Mouse (Mus musculus): ENCODE results near the gene Hrc. TPM values are rescaled to one million over a fixed set of nuclear protein-coding genes. Genes with fewer than 3 reads are reported as not detected.

Hrc gene
- polyA plus RNA-seq, 1 experiment, result 0.35 TPM

DNA sequence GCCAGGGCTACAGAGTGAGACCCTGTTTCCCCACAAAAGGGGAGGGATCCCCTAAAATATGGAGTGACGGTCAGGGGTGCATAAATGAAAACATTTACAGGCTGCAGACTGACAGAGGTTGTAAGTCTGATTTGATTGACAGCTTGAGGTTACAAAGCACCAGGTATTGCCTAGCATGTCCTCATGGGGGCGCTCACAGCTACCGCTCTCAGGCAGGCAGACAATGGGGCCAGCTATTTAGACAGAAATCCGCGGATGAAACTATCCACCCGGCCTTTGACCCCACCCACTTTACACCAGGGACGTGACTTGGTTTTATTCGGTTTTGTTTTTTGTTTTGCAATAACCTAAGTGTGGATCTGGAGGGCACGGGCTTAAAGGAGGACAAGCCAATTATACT, 25.6 kb upstream of the Hrc start:
- TF ChIP-seq CTCF (IDR thresholded peaks at IDR 0.05; ENCODE audit: extremely low read depth, insufficient read depth, low read length) (peak; percentile 64), POLR2A (IDR thresholded peaks at IDR 0.05; ENCODE audit: extremely low read depth, insufficient read depth, low read length) (no peak)

GRCm38 (mm10) chr7:45312023-45312422, 23.1 kb upstream of the Hrc start:
- H3K4me3 ChIP-seq (ENCODE audit: insufficient read depth, low read length), result no peak overlapping the region
- H3K27ac ChIP-seq (ENCODE audit: insufficient read depth, low read length), result no peak overlapping the region
- no peak for TF ChIP-seq POLR2A (IDR thresholded peaks at IDR 0.05; ENCODE audit: extremely low read depth, insufficient read depth, low read length)
- no peak for TF ChIP-seq CTCF (IDR thresholded peaks at IDR 0.05; ENCODE audit: extremely low read depth, insufficient read depth, low read length)
- peaks cover 3% of the 10 kb centered on the region; the same call in 1 of the 2 replicates for H3K4me1 ChIP-seq (ENCODE audit: control insufficient read depth, insufficient read depth, low read length)

More for the DNA sequence above, 25.6 kb upstream of the Hrc start:
- H3K4me3 ChIP-seq (ENCODE audit: insufficient read depth, low read length), result no peak overlapping the region
- no peaks in the 10 kb centered on the region for H3K4me1 ChIP-seq (ENCODE audit: control insufficient read depth, insufficient read depth, low read length)
- no peak overlapping the region for H3K27ac ChIP-seq (ENCODE audit: insufficient read depth, low read length)

DNA sequence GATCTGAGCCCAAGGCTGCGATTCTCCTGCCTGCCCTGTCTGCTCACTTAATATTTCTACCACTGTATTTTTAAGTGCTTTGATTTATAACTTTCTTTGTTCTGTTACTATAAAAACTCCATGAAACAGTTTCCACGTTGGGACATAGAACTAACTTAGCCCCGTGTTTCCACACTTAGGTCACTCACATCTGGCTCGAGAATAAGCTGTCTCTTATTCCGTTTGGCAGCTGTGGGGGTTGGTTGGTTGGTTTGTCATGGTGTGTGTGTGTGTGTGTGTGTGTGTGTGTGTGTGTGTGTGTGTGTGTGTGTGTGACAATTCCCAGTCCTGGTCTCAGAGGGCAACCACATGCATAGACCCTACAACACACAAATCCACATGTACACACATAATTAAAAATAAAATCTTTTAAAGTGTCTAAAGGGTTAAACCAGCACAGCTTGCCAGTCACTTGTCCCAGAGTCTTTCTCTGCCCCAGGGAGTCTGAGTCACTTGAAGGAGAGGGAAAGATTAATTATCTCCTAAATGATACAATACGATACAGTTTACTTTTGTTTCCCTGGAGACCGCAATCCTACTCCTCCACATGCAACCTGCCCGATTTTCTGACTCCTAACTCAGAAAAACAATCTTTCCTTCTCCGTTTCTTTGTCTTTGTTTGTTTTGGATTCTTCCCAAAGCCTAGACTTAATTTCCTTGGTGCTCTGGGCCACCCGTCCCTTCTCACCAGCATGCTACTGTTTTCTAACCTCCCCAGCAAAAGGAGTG, 22.2 kb upstream of the Hrc start:
- Histone ChIP-seq H3K4me1 (ENCODE audit: control insufficient read depth, insufficient read depth, low read length) (peaks cover 3% of the 10 kb centered on the region; the same call in 1 of the 2 replicates), H3K4me3 (ENCODE audit: insufficient read depth, low read length) (no peak overlapping the region), H3K27ac (ENCODE audit: insufficient read depth, low read length) (no peak overlapping the region)
- TF ChIP-seq POLR2A (IDR thresholded peaks at IDR 0.05; ENCODE audit: extremely low read depth, insufficient read depth, low read length) (no peak), CTCF (IDR thresholded peaks at IDR 0.05; ENCODE audit: extremely low read depth, insufficient read depth, low read length) (no peak)

DNA sequence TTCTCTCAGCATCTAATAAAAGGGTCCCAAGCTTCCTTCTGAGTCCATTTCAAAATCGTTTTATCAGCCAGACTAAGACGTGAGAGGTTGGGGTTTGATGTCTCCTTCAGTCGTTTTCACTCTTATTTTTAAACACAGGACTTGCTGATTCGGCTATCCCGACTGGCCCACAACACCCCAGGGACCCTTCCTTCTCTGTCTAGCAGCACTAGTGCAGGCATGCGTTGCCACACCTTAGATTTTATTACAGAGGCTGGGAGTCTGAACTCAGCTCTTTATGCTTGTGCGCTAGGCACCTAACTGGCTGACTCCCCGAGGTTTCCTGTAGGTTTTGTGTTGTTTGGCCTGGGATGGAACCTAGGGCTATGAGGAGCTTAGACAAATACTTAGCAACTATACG, 21.6 kb upstream of the Hrc start:
- Histone ChIP-seq H3K4me3 (ENCODE audit: insufficient read depth, low read length) (no peak overlapping the region), H3K27ac (ENCODE audit: insufficient read depth, low read length) (no peak overlapping the region), H3K4me1 (ENCODE audit: control insufficient read depth, insufficient read depth, low read length) (peaks cover 3% of the 10 kb centered on the region; the same call in 1 of the 2 replicates)
- TF ChIP-seq CTCF (IDR thresholded peaks at IDR 0.05; ENCODE audit: extremely low read depth, insufficient read depth, low read length), result no peak
- no peak for TF ChIP-seq POLR2A (IDR thresholded peaks at IDR 0.05; ENCODE audit: extremely low read depth, insufficient read depth, low read length)

GRCm38 (mm10) chr7:45315182-45315701, 19.8 kb upstream of the Hrc start:
- Histone ChIP-seq H3K27ac (ENCODE audit: insufficient read depth, low read length) (0 out of 2 replicates have a peak overlapping the region, but pooled peaks have one; percentile 29), H3K4me3 (ENCODE audit: insufficient read depth, low read length) (no peak overlapping the region), H3K4me1 (ENCODE audit: control insufficient read depth, insufficient read depth, low read length) (peaks cover 3% of the 10 kb centered on the region; the same call in 1 of the 2 replicates)
- TF ChIP-seq CTCF (IDR thresholded peaks at IDR 0.05; ENCODE audit: extremely low read depth, insufficient read depth, low read length), result no peak
- TF ChIP-seq POLR2A (IDR thresholded peaks at IDR 0.05; ENCODE audit: extremely low read depth, insufficient read depth, low read length), result no peak

GRCm38 (mm10) chr7:45316536-45316935, 18.6 kb upstream of the Hrc start:
- TF ChIP-seq CTCF (IDR thresholded peaks at IDR 0.05; ENCODE audit: extremely low read depth, insufficient read depth, low read length) (no peak), POLR2A (IDR thresholded peaks at IDR 0.05; ENCODE audit: extremely low read depth, insufficient read depth, low read length) (no peak)
- H3K27ac ChIP-seq (ENCODE audit: insufficient read depth, low read length), result no peak overlapping the region

GRCm38 (mm10) chr7:45322245-45322644, 12.8 kb upstream of the Hrc start:
- H3K4me1 ChIP-seq (ENCODE audit: control insufficient read depth, insufficient read depth, low read length), result no peaks in the 10 kb centered on the region
- no peak overlapping the region for H3K27ac ChIP-seq (ENCODE audit: insufficient read depth, low read length)
- H3K4me3 ChIP-seq (ENCODE audit: insufficient read depth, low read length), result no peak overlapping the region
- TF ChIP-seq POLR2A (IDR thresholded peaks at IDR 0.05; ENCODE audit: extremely low read depth, insufficient read depth, low read length) (no peak), CTCF (IDR thresholded peaks at IDR 0.05; ENCODE audit: extremely low read depth, insufficient read depth, low read length) (no peak)

More at GRCm38 (mm10) chr7:45316536-45316935, 18.6 kb upstream of the Hrc start:
- H3K4me1 ChIP-seq (ENCODE audit: control insufficient read depth, insufficient read depth, low read length), result peaks cover 3% of the 10 kb centered on the region; the same call in 1 of the 2 replicates
- no peak overlapping the region for H3K4me3 ChIP-seq (ENCODE audit: insufficient read depth, low read length)

GRCm38 (mm10) chr7:45323069-45323468, 12.0 kb upstream of the Hrc start:
- no peak for TF ChIP-seq CTCF (IDR thresholded peaks at IDR 0.05; ENCODE audit: extremely low read depth, insufficient read depth, low read length)
- TF ChIP-seq POLR2A (IDR thresholded peaks at IDR 0.05; ENCODE audit: extremely low read depth, insufficient read depth, low read length), result no peak
- H3K4me3 ChIP-seq (ENCODE audit: insufficient read depth, low read length), result no peak overlapping the region
- H3K4me1 ChIP-seq (ENCODE audit: control insufficient read depth, insufficient read depth, low read length), result no peaks in the 10 kb centered on the region

DNA sequence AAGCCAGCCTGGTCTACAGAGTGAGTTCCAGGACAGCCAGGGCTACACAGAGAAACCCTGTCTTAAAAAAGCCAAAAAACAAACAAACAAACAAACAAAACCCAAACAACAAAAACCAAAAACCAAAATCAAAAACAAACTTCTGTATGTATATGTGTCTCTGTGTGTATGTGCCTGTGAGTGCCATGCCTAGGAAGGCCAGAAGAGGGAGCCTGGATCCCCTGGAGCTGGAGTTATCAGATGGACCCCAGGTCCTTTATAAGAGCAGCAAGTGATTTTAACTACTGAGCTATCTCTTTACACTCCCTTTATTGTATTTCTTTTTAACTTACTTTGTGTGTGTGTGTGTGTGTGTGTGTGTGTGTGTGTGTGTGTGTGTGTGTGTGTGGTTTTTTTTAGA, 9.3 kb upstream of the Hrc start:
- no peaks in the 10 kb centered on the region for H3K4me1 ChIP-seq (ENCODE audit: control insufficient read depth, insufficient read depth, low read length)
- TF ChIP-seq CTCF (IDR thresholded peaks at IDR 0.05; ENCODE audit: extremely low read depth, insufficient read depth, low read length) (no peak), POLR2A (IDR thresholded peaks at IDR 0.05; ENCODE audit: extremely low read depth, insufficient read depth, low read length) (no peak)
- H3K27ac ChIP-seq (ENCODE audit: insufficient read depth, low read length), result no peak overlapping the region
- H3K4me3 ChIP-seq (ENCODE audit: insufficient read depth, low read length), result no peak overlapping the region

More at GRCm38 (mm10) chr7:45323069-45323468, 12.0 kb upstream of the Hrc start:
- H3K27ac ChIP-seq (ENCODE audit: insufficient read depth, low read length), result no peak overlapping the region
